Mouse (Mus musculus) fat pad, adult 2 months (tissue): ENCODE data around the gene Eddm3b.
"Not testable (repeated sequence)": the region's sequence is repeated elsewhere in the genome, so short reads cannot be mapped to it uniquely, and the experiment has no call there.

Experiments
- DNase-seq: peaks from one replicate; pipeline ENCODE4 v3.0.0-alpha.2; 2011; ENCODE audit warnings: low read depth, low spot score; ENCODE audit errors: extremely low read depth

The Eddm3b gene

GRCm38 (mm10) chr14:51142568-51142967, 28.3 kb downstream of the Eddm3b start:
- DNase-seq: no peak

GRCm38 (mm10) chr14:51143287-51143686, 29.1 kb downstream of the Eddm3b start:
- no peak for DNase-seq

- no peak for DNase-seq
These were observed 29.7 kb downstream of the Eddm3b start for GRCm38 (mm10) chr14:51143937-51144336.

GRCm38 (mm10) chr14:51144451-51144850, 30.2 kb downstream of the Eddm3b start:
- DNase-seq: no peak

GRCm38 (mm10) chr14:51145521-51145920, 31.3 kb downstream of the Eddm3b start:
- DNase-seq: no peak

GRCm38 (mm10) chr14:51146685-51147084, 32.5 kb downstream of the Eddm3b start, which contains the start of gene Rnase1:
Gene Rnase1, minus strand, starts transcription at chr14:51146785.
- DNase-seq: no peak

GRCm38 (mm10) chr14:51148006-51148405, 33.8 kb downstream of the Eddm3b start:
- no peak for DNase-seq

- DNase-seq: no peak
These were observed 34.9 kb downstream of the Eddm3b start for GRCm38 (mm10) chr14:51149164-51149563.

- no peak for DNase-seq
These were observed 36.1 kb downstream of the Eddm3b start for GRCm38 (mm10) chr14:51150206-51150831.

GRCm38 (mm10) chr14:51152249-51152870, 38.1 kb downstream of the Eddm3b start:
- DNase-seq: no peak

GRCm38 (mm10) chr14:51156056-51156735, 42.0 kb downstream of the Eddm3b start:
- no peak for DNase-seq

GRCm38 (mm10) chr14:51156736-51157068, 42.5 kb downstream of the Eddm3b start:
- no peak for DNase-seq

GRCm38 (mm10) chr14:51157072-51157471, 42.8 kb downstream of the Eddm3b start:
- no peak for DNase-seq

- DNase-seq: not testable (repeated sequence)
These were observed 47.8 kb downstream of the Eddm3b start, which contains the start of gene Rnase2b for GRCm38 (mm10) chr14:51161976-51162375. Gene Rnase2b, plus strand, starts transcription at chr14:51162260.

- not testable (repeated sequence) for DNase-seq
These were observed 49.1 kb downstream of the Eddm3b start for GRCm38 (mm10) chr14:51163323-51163722.

- no peak for DNase-seq
These were observed 51.2 kb downstream of the Eddm3b start for GRCm38 (mm10) chr14:51165435-51165834.

GRCm38 (mm10) chr14:51166068-51166467, 51.8 kb downstream of the Eddm3b start:
- no peak for DNase-seq
